Mouse (Mus musculus) regulatory T cell (primary cell): Measurements from ENCODE around the gene Stard3.

ENCODE experiments used
- in situ Hi-C: fragments of 300-600 bp; cut with MboI, MseI; formaldehyde crosslinking; loops from one replicate; pipeline ENCODE4 v1.15.1; 2025; ENCODE audit warnings: high pct_unique_total_duplicates

Stard3 gene

GRCm38 (mm10) chr11:98346168-98346567, 12.0 kb upstream of the Stard3 start:
- in situ Hi-C loops, result no loop called here

- in situ Hi-C loops, result no loop called here
Measured at GRCm38 (mm10) chr11:98347385-98348082, 10.6 kb upstream of the Stard3 start.

- in situ Hi-C loops, result no loop called here
Measured at GRCm38 (mm10) chr11:98348083-98348961, 9.8 kb upstream of the Stard3 start, which contains the start of gene Ppp1r1b. Ppp1r1b (plus strand) TSS chr11:98348404.

GRCm38 (mm10) chr11:98349308-98349707, 8.9 kb upstream of the Stard3 start:
- in situ Hi-C loops, result no loop called here

GRCm38 (mm10) chr11:98352272-98352990, 5.7 kb upstream of the Stard3 start:
- in situ Hi-C loops, result no loop called here

- in situ Hi-C loops, result no loop called here
Measured at GRCm38 (mm10) chr11:98353651-98354211, 4.4 kb upstream of the Stard3 start.

- in situ Hi-C loops, result no loop called here
Measured at GRCm38 (mm10) chr11:98354445-98354844, 3.7 kb upstream of the Stard3 start.

GRCm38 (mm10) chr11:98355732-98356299, 2.4 kb upstream of the Stard3 start:
- in situ Hi-C loops, result no loop called here

GRCm38 (mm10) chr11:98356625-98357394, 1.4 kb upstream of the Stard3 start:
- in situ Hi-C loops, result no loop called here

- in situ Hi-C loops, result no loop called here
Measured at GRCm38 (mm10) chr11:98357396-98358160, 590 bp upstream of the Stard3 start.

- in situ Hi-C loops, result no loop called here
Measured at GRCm38 (mm10) chr11:98360866-98361521, 2.8 kb downstream of the Stard3 start.

- in situ Hi-C loops, result no loop called here
Measured at GRCm38 (mm10) chr11:98363817-98364216, 5.6 kb downstream of the Stard3 start.

- in situ Hi-C loops, result no loop called here
Measured at GRCm38 (mm10) chr11:98364410-98364809, 6.2 kb downstream of the Stard3 start.

- in situ Hi-C loops, result no loop called here
Measured at GRCm38 (mm10) chr11:98366290-98366689, 8.1 kb downstream of the Stard3 start.

- in situ Hi-C loops, result no loop called here
Measured at GRCm38 (mm10) chr11:98367171-98367862, 9.1 kb downstream of the Stard3 start.

GRCm38 (mm10) chr11:98367863-98368186, 9.7 kb downstream of the Stard3 start:
- in situ Hi-C loops, result no loop called here

GRCm38 (mm10) chr11:98369337-98369736, 11.2 kb downstream of the Stard3 start:
- in situ Hi-C loops, result no loop called here

GRCm38 (mm10) chr11:98370588-98370987, 12.4 kb downstream of the Stard3 start:
- in situ Hi-C loops, result no loop called here
